Mouse (Mus musculus): ENCODE measurements at regions not wholly inside any gene's neighbourhood (a gene's known extent, or its start where the extent isn't known, plus 50 kb on each side); places are given as distances from the start of the nearest gene placed in this dataset.

GRCm38 (mm10) chr8:73767233-73767632 is 413.9 kb upstream of the Large1 start:
- no peak overlapping the region for H3K9ac ChIP-seq
- 30% methylated on average over 2 of the region's 2 CpGs for WGBS
- no peak overlapping the region for H3K4me3 ChIP-seq
- no peaks in the 10 kb centered on the region for H3K36me3 ChIP-seq
- H3K4me1 ChIP-seq = no peaks in the 10 kb centered on the region
- peak; percentile 42; the same call in 1 of the 2 replicates for ATAC-seq (ENCODE audit: borderline replicate concordance, extremely low read depth, low FRiP score, low TSS enrichment)
- H3K27ac ChIP-seq = no peak overlapping the region
- H3K9me3 ChIP-seq = no peaks in the 10 kb centered on the region
- H3K4me2 ChIP-seq = no peak overlapping the region
- H3K27me3 ChIP-seq = no peaks in the 10 kb centered on the region

GRCm38 (mm10) chr8:73758771-73759170 is 405.4 kb upstream of the Large1 start:
- Histone ChIP-seq H3K27ac (no peak overlapping the region), H3K4me3 (no peak overlapping the region)

GRCm38 (mm10) chr8:73750571-73750970 is 397.2 kb upstream of the Large1 start:
- H3K4me1 ChIP-seq = no peaks in the 10 kb centered on the region
- no peak overlapping the region for H3K27ac ChIP-seq
- H3K4me3 ChIP-seq = no peak overlapping the region
- H3K27me3 ChIP-seq = no peaks in the 10 kb centered on the region
- 78% methylated on average over 7 of the region's 7 CpGs for WGBS
- no peak for ATAC-seq (ENCODE audit: borderline replicate concordance, extremely low read depth, low FRiP score, low TSS enrichment)
- no peak overlapping the region for H3K9ac ChIP-seq
- H3K4me2 ChIP-seq = no peak overlapping the region
- H3K9me3 ChIP-seq = no peaks in the 10 kb centered on the region
- no peaks in the 10 kb centered on the region for H3K36me3 ChIP-seq

More at GRCm38 (mm10) chr8:73758771-73759170, 405.4 kb upstream of the Large1 start:
- Histone ChIP-seq H3K9ac (no peak overlapping the region), H3K4me1 (no peaks in the 10 kb centered on the region), H3K9me3 (no peaks in the 10 kb centered on the region), H3K36me3 (no peaks in the 10 kb centered on the region), H3K27me3 (no peaks in the 10 kb centered on the region), H3K4me2 (no peak overlapping the region)
- WGBS = 82% methylated on average over 1 of the region's 1 CpGs
- no peak for ATAC-seq (ENCODE audit: borderline replicate concordance, extremely low read depth, low FRiP score, low TSS enrichment)

GRCm38 (mm10) chr8:73706857-73707256 is 353.5 kb upstream of the Large1 start:
- no peak for ATAC-seq (ENCODE audit: borderline replicate concordance, extremely low read depth, low FRiP score, low TSS enrichment)
- no peaks in the 10 kb centered on the region for H3K4me1 ChIP-seq
- H3K9me3 ChIP-seq = no peaks in the 10 kb centered on the region
- no peaks in the 10 kb centered on the region for H3K27me3 ChIP-seq
- H3K27ac ChIP-seq = no peak overlapping the region
- no peak overlapping the region for H3K4me3 ChIP-seq
- H3K36me3 ChIP-seq = no peaks in the 10 kb centered on the region
- H3K9ac ChIP-seq = no peak overlapping the region
- H3K4me2 ChIP-seq = no peak overlapping the region

All from lung, embryonic 15.5 days (tissue).